Mouse (Mus musculus) megakaryocyte, adult 5-6 weeks (primary cell): ENCODE measurements at regions not wholly inside any gene's neighbourhood (a gene's known extent, or its start where the extent isn't known, plus 50 kb on each side); places are given as distances from the start of the nearest gene placed in this dataset.
"Not testable (repeated sequence)": the region's sequence is repeated elsewhere in the genome, so short reads cannot be mapped to it uniquely, and the experiment has no call there.

Experiments used
- ATAC-seq: 2 replicates; pipeline ENCODE4 v1.8.0; 2016; ENCODE audit warnings: mild to moderate bottlenecking, inconsistent platforms; ENCODE audit not compliant: poor library complexity, severe bottlenecking

DNA sequence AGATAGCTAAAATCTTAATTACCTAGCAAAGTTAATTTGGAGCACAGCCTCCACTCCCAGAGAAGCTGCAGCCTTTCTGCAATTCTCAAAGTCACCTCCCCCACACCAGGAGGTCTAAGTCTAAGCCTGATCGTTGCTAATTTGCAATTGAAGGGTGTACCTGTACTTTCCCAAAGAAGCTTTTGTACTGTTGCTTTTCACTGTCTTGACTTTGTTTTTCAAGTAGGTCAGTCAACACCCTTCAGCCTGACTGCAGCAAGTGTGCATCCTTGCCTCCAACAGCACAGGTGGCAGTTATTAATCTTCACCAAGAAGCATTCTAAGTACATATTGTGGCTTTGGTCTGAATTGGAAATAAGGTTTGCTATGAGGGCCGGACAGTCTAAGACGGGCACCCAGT is 91.7 kb upstream of the Slc22a30 start:
- not testable (repeated sequence) for ATAC-seq

DNA sequence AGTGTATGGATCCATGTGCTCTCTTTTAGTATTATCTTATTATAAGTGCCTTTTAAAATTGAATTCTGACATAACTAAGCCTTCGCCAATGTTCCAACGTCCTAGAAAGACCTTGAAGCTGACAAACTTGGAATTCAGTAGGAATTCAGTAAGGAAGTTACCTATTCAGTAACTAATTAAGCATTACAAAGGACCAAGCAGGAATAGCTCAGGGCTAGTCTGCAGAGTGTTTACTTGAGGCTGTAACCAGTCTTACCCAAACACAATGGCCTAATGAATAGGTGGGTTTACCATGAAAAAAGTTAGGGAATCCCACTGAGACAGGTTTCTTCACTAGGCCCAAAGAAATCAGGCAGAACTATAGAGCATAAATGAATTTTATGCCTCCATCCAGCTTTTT is 92.6 kb upstream of the Slc22a30 start:
- ATAC-seq, result not testable (repeated sequence)

DNA sequence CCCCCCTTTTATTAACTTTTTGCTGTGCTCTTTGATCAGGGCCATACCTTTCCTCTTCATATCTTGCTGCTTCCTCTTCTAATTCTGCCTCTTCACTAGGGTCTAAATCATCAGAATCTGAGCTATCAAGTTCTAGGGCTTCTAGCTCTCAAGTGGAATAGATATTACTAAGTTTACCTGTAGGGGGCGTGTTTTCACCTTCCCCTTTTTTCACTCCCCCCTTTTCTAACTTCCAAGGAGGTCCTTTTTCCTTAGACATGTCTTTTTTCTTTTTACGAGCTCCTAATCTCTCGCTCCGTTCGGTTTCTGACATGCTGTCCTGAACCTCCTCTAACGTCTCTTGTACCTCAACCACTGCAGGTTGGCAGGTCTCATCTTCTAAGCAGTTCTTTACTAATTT is 73.3 kb upstream of the Slc22a8 start:
- not testable (repeated sequence) for ATAC-seq

DNA sequence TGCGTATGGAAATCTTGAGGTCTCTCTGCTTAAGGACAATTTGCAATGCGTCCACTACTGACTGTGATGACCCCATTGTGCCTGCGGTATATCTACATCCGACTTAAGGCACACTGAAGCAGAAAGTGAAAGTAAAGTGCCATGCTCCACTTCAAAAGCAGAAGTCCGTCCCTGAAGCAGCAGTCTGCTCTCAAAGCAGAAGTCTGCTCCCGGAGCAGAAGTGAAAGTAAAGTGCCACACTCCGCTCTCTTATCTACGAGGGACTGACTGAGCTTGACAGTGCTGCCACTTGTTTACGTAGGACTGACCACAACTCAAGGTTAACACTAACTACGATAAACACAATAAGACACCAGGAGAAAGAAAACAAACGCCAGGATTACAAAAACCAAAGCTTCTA is 72.8 kb upstream of the Slc22a8 start:
- ATAC-seq, result peak; percentile 100

DNA sequence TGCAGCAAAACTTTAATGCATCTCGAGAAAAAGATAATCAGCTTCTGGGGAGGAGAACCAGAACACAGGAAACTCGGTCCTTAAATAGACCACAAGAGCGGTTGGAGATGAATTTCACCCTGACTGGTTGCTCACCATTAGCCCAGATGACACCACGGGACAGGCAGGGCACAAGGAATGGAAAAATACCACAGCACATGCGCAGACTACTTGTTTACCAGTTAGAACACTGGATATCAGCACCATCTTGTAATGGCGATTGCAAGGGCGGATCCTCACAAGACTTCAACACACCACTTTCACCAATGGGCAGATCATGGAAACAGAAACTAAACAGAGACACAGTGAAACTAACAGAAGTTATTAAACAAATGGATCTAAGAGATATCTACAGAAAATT is 72.1 kb upstream of the Slc22a8 start:
- not testable (repeated sequence) for ATAC-seq

DNA sequence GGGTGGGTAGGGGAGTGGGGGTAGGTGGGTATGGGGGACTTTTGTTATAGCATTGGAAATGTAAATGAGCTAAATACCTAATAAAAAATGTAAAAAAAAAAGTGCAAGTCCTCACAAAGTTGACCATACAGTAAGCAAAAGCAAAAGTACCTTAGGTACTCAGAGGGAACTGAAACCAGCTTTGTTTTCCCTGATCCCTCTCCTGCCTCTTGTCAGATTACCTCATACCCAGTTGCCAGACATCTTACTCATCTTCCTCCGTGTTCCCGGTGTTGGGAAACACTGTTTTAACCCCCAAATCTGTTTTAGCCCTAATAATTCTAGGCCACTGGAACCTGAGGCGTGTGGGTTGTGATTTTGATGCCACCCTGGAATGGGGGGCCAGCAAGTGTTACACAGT is 56.5 kb upstream of the Slc22a8 start:
- peak; percentile 94 for ATAC-seq

DNA sequence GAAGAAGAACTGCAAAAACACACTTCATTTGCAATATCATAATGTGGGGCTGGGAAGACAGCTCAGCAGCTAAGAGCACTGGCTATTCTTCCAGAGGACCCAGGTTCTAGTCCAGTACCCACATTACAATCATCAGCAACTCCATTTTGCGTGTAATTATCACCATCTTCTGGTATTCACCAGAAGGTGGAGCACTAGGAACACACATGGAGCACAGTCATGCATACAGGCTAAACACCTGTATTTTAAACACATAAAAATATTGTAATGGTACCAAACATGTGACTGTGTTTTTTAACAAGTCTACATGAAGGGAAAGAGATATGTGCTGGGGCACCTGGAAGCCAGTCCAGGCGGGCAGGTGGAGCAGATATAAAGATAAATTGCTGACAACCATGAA is 55.0 kb upstream of the Slc22a8 start:
- ATAC-seq, result no peak
